Mouse (Mus musculus): ENCODE measurements around the gene Gprc6a. TPM values are rescaled to one million over a fixed set of nuclear protein-coding genes. Genes with fewer than 3 reads are reported as not detected.

Gene Gprc6a
- polyA plus RNA-seq, 1 experiment = not detected

DNA sequence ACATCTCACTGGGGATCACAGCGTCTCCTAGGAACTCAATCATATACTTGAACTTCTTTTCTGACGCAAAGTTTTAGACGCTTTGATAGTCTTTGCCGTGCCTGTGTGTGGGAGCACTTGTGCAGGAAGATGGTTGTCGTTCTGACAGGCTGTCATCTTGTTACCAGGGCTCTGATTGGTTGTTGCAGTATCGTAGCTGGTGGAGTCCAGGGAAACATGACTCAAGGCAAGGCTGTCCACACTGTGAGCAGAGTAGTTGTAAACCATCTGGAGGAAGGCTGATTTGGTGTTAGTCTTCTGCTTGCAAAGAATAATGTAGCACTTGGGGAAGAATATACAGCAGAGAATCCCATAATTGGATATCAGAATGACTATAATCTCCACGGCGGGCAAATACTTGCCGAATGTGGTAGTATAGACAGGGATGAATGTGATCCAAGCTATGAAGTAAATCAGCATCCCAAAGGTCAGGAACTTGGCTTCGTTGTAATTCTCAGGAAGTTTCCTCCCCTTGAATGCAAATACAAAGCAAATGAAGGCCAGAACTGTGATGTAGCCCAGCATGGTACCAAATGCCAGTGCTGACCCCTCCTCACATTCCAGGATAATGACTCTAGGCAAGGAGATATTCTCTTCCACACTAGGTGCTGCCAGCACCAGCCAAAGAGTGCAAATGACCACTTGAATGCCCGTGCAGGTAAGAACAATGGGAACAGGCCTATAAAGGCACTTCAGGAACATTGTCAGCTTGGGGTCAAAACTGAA is 16.3 kb downstream of the Gprc6a start:
- H3K27me3 ChIP-seq (ENCODE audit: control insufficient read depth, insufficient read depth, insufficient read length) = no peaks in the 10 kb centered on the region
- TF ChIP-seq FOSL1 (IDR thresholded peaks at IDR 0.05; ENCODE audit: insufficient read depth, low read length, poor library complexity, severe bottlenecking) (no peak), MYOG (IDR thresholded peaks at IDR 0.05; ENCODE audit: control insufficient read depth, extremely low read depth, insufficient read length) (no peak), MAX (IDR thresholded peaks at IDR 0.05) (no peak), CTCF (IDR thresholded peaks at IDR 0.05; ENCODE audit: control insufficient read depth, insufficient read depth, insufficient read length) (no peak), USF1 (IDR thresholded peaks at IDR 0.05; ENCODE audit: low read depth) (no peak), CEBPB (IDR thresholded peaks at IDR 0.05; ENCODE audit: low read depth) (no peak), MYOD1 (IDR thresholded peaks at IDR 0.05; ENCODE audit: control insufficient read depth, insufficient read length, low read depth) (no peak)

DNA sequence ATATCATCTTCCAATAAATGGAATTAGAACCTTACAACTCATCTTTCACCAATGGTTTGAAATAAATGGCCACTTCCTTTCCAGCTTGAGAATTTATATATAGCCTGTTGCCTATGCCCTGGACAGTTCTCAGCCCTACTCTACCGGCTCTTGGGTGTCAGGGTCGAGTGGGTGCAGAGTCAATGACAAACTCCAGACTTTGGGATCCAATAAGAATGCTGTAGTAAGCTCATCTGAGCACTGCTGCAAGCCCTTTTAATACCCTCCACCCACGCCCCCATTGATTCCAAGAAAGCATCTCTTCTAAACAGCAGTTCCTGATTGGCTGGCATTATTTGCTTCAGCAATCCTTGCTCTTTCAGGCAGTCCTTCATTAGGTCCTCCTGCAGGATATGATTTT is 17.8 kb downstream of the Gprc6a start:
- no peaks in the 10 kb centered on the region for H3K79me2 ChIP-seq (ENCODE audit: control insufficient read depth, insufficient read depth)
- H3K36me3 ChIP-seq (ENCODE audit: control insufficient read depth, insufficient read depth) = no peaks in the 10 kb centered on the region
- TF ChIP-seq MYOG (IDR thresholded peaks at IDR 0.05; ENCODE audit: control insufficient read depth, extremely low read depth, insufficient read length) = no peak
- TF ChIP-seq MAX (IDR thresholded peaks at IDR 0.05) = no peak
- no peak for TF ChIP-seq MYOD1 (IDR thresholded peaks at IDR 0.05; ENCODE audit: control insufficient read depth, insufficient read length, low read depth)
- no peak overlapping the region for H3ac ChIP-seq (ENCODE audit: control insufficient read depth, insufficient read length, low read depth)
- no peaks in the 10 kb centered on the region for H3K79me3 ChIP-seq (ENCODE audit: low read depth)
- H3K4me3 ChIP-seq (ENCODE audit: insufficient read depth, poor library complexity, severe bottlenecking) = no peak overlapping the region
- H3K27me3 ChIP-seq (ENCODE audit: control insufficient read depth, insufficient read depth, insufficient read length) = no peaks in the 10 kb centered on the region

More for the DNA sequence above, 16.3 kb downstream of the Gprc6a start:
- Histone ChIP-seq H3K79me2 (ENCODE audit: control insufficient read depth, insufficient read depth) (no peaks in the 10 kb centered on the region), H3ac (ENCODE audit: control insufficient read depth, insufficient read length, low read depth) (no peak overlapping the region), H3K79me3 (ENCODE audit: low read depth) (no peaks in the 10 kb centered on the region), H3K36me3 (ENCODE audit: control insufficient read depth, insufficient read depth) (no peaks in the 10 kb centered on the region), H3K4me3 (ENCODE audit: insufficient read depth, poor library complexity, severe bottlenecking) (no peak overlapping the region)

DNA sequence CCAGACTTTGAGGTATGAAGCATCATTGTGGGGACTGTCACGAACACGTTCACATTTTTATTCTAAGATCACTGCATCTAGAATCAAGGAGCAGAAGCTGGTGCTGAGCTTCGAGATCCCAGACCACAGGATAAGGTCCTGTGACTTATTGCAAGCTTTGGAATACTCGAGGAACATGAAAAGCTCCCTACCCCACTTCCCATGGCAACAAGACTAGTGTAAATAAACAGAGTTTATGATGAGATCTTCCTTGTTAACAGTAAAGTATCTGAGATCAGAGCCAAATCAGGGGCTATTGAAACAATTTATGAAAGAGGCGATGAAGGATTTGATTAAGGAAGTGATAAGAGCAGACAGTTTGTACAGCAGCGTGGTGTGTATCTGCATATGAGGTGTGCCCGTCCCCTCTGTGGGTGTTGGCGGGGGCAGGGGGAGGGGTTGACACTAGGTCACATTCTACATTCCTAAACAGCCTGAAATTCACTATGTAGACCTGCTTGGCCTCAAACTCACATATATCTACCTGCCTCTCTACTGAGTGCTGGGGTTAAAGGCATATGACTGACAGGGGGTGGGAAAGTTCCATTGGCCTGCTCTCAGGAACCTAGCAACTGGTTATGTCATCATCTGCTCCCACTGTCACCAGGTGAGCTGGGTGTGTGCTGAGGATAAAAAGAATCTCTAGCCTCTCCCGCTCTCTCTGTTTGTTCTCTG is 19.1 kb downstream of the Gprc6a start:
- Histone ChIP-seq H3K27me3 (ENCODE audit: control insufficient read depth, insufficient read depth, insufficient read length) (no peaks in the 10 kb centered on the region), H3K4me3 (ENCODE audit: insufficient read depth, poor library complexity, severe bottlenecking) (no peak overlapping the region), H3K36me3 (ENCODE audit: control insufficient read depth, insufficient read depth) (no peaks in the 10 kb centered on the region), H3K79me3 (ENCODE audit: low read depth) (no peaks in the 10 kb centered on the region), H3K79me2 (ENCODE audit: control insufficient read depth, insufficient read depth) (no peaks in the 10 kb centered on the region), H3ac (ENCODE audit: control insufficient read depth, insufficient read length, low read depth) (no peak overlapping the region)
- TF ChIP-seq CTCF (IDR thresholded peaks at IDR 0.05; ENCODE audit: control insufficient read depth, insufficient read depth, insufficient read length) (no peak), MYOG (IDR thresholded peaks at IDR 0.05; ENCODE audit: control insufficient read depth, extremely low read depth, insufficient read length) (no peak), MYOD1 (IDR thresholded peaks at IDR 0.05; ENCODE audit: control insufficient read depth, insufficient read length, low read depth) (no peak), FOSL1 (IDR thresholded peaks at IDR 0.05; ENCODE audit: insufficient read depth, low read length, poor library complexity, severe bottlenecking) (no peak), MAX (IDR thresholded peaks at IDR 0.05) (no peak), CEBPB (IDR thresholded peaks at IDR 0.05; ENCODE audit: low read depth) (no peak), USF1 (IDR thresholded peaks at IDR 0.05; ENCODE audit: low read depth) (no peak)

DNA sequence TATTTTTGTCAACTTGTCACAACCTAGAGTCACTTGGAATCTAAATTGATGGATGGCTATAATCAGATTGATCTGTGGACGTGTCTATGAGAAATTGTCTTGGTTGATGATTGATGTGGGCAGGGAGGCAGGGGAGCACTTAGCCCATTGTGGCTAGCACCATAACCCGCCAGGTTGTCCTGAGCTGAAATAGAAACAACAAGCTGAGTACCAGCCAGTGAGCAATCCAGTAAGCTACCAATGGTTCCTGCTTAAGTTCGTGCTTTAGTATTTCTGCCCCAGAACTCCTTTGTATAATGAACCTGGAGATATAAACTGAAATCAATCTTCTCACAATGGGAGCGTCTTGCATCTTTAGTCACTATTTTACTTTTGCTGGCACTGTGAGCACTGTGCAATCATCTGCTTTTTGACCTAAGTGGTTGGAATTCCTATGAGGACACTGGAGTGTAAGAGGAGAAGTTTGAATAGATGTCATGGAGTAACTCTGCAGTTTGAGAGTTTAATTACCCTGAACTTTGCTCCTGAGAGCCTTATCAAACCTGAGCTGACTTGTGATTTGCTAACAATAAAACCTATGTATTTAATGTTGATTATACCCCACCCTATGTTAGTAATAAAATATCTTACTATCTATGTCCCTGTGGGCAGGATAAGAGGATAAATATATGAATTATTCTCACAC is 21.4 kb downstream of the Gprc6a start:
- Histone ChIP-seq H3ac (ENCODE audit: control insufficient read depth, insufficient read length, low read depth) (no peak overlapping the region), H3K4me3 (ENCODE audit: insufficient read depth, poor library complexity, severe bottlenecking) (no peak overlapping the region), H3K36me3 (ENCODE audit: control insufficient read depth, insufficient read depth) (no peaks in the 10 kb centered on the region), H3K79me3 (ENCODE audit: low read depth) (no peaks in the 10 kb centered on the region), H3K27me3 (ENCODE audit: control insufficient read depth, insufficient read depth, insufficient read length) (no peaks in the 10 kb centered on the region), H3K79me2 (ENCODE audit: control insufficient read depth, insufficient read depth) (no peaks in the 10 kb centered on the region)
- no peak for TF ChIP-seq MYOD1 (IDR thresholded peaks at IDR 0.05; ENCODE audit: control insufficient read depth, insufficient read length, low read depth)
- no peak for TF ChIP-seq MAX (IDR thresholded peaks at IDR 0.05)
- TF ChIP-seq USF1 (IDR thresholded peaks at IDR 0.05; ENCODE audit: low read depth) = no peak
- no peak for TF ChIP-seq FOSL1 (IDR thresholded peaks at IDR 0.05; ENCODE audit: insufficient read depth, low read length, poor library complexity, severe bottlenecking)
- no peak for TF ChIP-seq CTCF (IDR thresholded peaks at IDR 0.05; ENCODE audit: control insufficient read depth, insufficient read depth, insufficient read length)
- no peak for TF ChIP-seq CEBPB (IDR thresholded peaks at IDR 0.05; ENCODE audit: low read depth)
- TF ChIP-seq MYOG (IDR thresholded peaks at IDR 0.05; ENCODE audit: control insufficient read depth, extremely low read depth, insufficient read length) = no peak

DNA sequence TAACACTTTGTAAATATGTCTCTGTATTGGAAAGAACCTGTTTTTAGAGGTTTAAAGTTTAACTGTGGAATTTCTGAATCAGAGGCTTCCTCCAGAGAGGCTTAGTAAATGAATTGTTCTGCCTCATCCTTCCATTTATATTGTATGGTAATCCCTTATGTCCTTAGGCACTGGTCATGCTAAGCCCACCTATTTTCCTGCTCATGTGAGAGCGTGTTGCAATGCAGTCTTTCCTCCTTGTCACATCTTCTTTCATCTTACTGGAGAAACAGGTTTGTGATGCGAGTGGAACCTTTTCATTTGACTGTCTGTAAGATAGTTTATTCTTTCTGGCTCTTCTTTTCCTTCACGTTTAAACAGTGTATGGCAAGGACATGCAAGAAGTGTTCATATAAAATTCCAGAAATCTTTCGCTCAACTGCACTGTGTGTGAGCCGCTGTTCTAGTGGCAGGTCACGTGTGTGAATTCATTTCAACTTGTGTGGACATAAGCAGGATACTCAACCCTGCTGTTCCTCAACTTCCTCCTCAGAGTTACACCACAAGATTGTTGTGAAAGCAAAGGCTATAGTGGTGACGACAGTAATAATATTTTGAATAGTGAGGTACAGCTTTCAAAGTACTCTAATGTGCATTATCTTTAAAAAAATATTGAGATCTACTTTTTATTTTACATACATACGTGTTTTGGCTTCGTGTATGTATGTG is 34.2 kb downstream of the Gprc6a start:
- Histone ChIP-seq H3K36me3 (ENCODE audit: control insufficient read depth, insufficient read depth) (no peaks in the 10 kb centered on the region), H3K79me2 (ENCODE audit: control insufficient read depth, insufficient read depth) (no peaks in the 10 kb centered on the region), H3ac (ENCODE audit: control insufficient read depth, insufficient read length, low read depth) (no peak overlapping the region), H3K27me3 (ENCODE audit: control insufficient read depth, insufficient read depth, insufficient read length) (no peaks in the 10 kb centered on the region), H3K4me3 (ENCODE audit: insufficient read depth, poor library complexity, severe bottlenecking) (no peak overlapping the region), H3K79me3 (ENCODE audit: low read depth) (no peaks in the 10 kb centered on the region)
- no peak for TF ChIP-seq MYOG (IDR thresholded peaks at IDR 0.05; ENCODE audit: control insufficient read depth, extremely low read depth, insufficient read length)
- TF ChIP-seq MYOD1 (IDR thresholded peaks at IDR 0.05; ENCODE audit: control insufficient read depth, insufficient read length, low read depth) = no peak
- TF ChIP-seq MAX (IDR thresholded peaks at IDR 0.05) = no peak
- no peak for TF ChIP-seq CEBPB (IDR thresholded peaks at IDR 0.05; ENCODE audit: low read depth)
- TF ChIP-seq CTCF (IDR thresholded peaks at IDR 0.05; ENCODE audit: control insufficient read depth, insufficient read depth, insufficient read length) = no peak
- TF ChIP-seq USF1 (IDR thresholded peaks at IDR 0.05; ENCODE audit: low read depth) = no peak
- no peak for TF ChIP-seq FOSL1 (IDR thresholded peaks at IDR 0.05; ENCODE audit: insufficient read depth, low read length, poor library complexity, severe bottlenecking)
